Mouse (Mus musculus): ENCODE data around the gene Srrm4. TPM values are rescaled to one million over a fixed set of nuclear protein-coding genes. Genes with fewer than 3 reads are reported as not detected.

The Srrm4 gene
- polyA plus RNA-seq, 1 experiment from 2014 or later = 2.4 TPM

GRCm38 (mm10) chr5:116409689-116410590 is 181.7 kb downstream of the Srrm4 start:
- WGBS = 13% methylated on average over 16 of the region's 16 CpGs
- Histone ChIP-seq H3K27ac (ENCODE audit: low read length) (peak overlapping the region; percentile 63; the same call in 1 of the 2 replicates), H3K4me2 (replicated peaks; ENCODE audit: low read depth, low read length) (peak overlapping the region; percentile 28; the same call in 1 of the 2 replicates)

DNA sequence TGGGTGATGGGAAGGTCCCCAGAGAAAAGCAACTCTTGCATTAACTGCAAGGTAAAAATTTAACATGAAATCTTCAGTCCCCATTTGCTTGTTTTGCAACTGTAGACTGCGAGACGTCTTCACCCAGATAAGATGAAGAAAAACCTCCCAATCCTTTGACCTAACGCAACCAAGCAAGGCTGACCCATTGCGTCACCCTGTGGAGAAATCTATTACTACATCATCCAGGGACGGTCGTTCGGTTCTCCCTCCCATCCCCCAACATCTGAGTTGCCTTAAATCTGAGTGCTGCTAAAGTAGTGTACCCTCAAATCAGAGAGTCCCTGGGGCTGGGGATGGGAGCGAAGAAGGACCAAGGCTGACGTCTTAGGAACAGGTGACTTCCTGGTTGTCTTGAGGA is 182.7 kb downstream of the Srrm4 start:
- H3K9me3 ChIP-seq (ENCODE audit: control insufficient read depth, low read depth, low read length) = no peaks in the 10 kb centered on the region
- 64% methylated on average over 9 of the region's 9 CpGs for WGBS
- no peak overlapping the region for H3K4me2 ChIP-seq (replicated peaks; ENCODE audit: low read depth, low read length)
- no peak for ATAC-seq (ENCODE audit: insufficient number of reproducible peaks, insufficient read depth, low FRiP score, low read depth)
- no peak overlapping the region for H3K9ac ChIP-seq (replicated peaks; ENCODE audit: low read depth, low read length)
- no peak overlapping the region; the same call in 1 of the 2 replicates for H3K27ac ChIP-seq (ENCODE audit: low read length)
- no peak overlapping the region for H3K4me3 ChIP-seq (ENCODE audit: low read depth, low read length)
- no peaks in the 10 kb centered on the region for H3K27me3 ChIP-seq (ENCODE audit: control insufficient read depth, insufficient read depth, low read length)
- H3K4me1 ChIP-seq (ENCODE audit: control insufficient read depth, insufficient read depth, low read length) = peaks cover 7% of the 10 kb centered on the region; the same call in 1 of the 2 replicates
- H3K36me3 ChIP-seq (ENCODE audit: control insufficient read depth, insufficient read depth, low read length) = no peaks in the 10 kb centered on the region

More at GRCm38 (mm10) chr5:116409689-116410590, 181.7 kb downstream of the Srrm4 start:
- Histone ChIP-seq H3K4me1 (ENCODE audit: control insufficient read depth, insufficient read depth, low read length) (peaks cover 7% of the 10 kb centered on the region; the same call in 1 of the 2 replicates), H3K9ac (replicated peaks; ENCODE audit: low read depth, low read length) (no peak overlapping the region), H3K9me3 (ENCODE audit: control insufficient read depth, low read depth, low read length) (no peaks in the 10 kb centered on the region), H3K27me3 (ENCODE audit: control insufficient read depth, insufficient read depth, low read length) (no peaks in the 10 kb centered on the region), H3K4me3 (ENCODE audit: low read depth, low read length) (no peak overlapping the region), H3K36me3 (ENCODE audit: control insufficient read depth, insufficient read depth, low read length) (no peaks in the 10 kb centered on the region)
- 0 out of 2 replicates have a peak, but pooled peaks have one; percentile 38 for ATAC-seq (ENCODE audit: insufficient number of reproducible peaks, insufficient read depth, low FRiP score, low read depth)

GRCm38 (mm10) chr5:116407936-116408335 is 183.7 kb downstream of the Srrm4 start:
- 33% methylated on average over 6 of the region's 6 CpGs for WGBS
- Histone ChIP-seq H3K9ac (replicated peaks; ENCODE audit: low read depth, low read length) (no peak overlapping the region), H3K27me3 (ENCODE audit: control insufficient read depth, insufficient read depth, low read length) (no peaks in the 10 kb centered on the region), H3K4me1 (ENCODE audit: control insufficient read depth, insufficient read depth, low read length) (peaks cover 7% of the 10 kb centered on the region; the same call in 1 of the 2 replicates), H3K4me3 (ENCODE audit: low read depth, low read length) (no peak overlapping the region), H3K4me2 (replicated peaks; ENCODE audit: low read depth, low read length) (no peak overlapping the region), H3K36me3 (ENCODE audit: control insufficient read depth, insufficient read depth, low read length) (no peaks in the 10 kb centered on the region), H3K27ac (ENCODE audit: low read length) (peak overlapping the region; percentile 77; the same call in 1 of the 2 replicates), H3K9me3 (ENCODE audit: control insufficient read depth, low read depth, low read length) (no peaks in the 10 kb centered on the region)
- ATAC-seq (ENCODE audit: insufficient number of reproducible peaks, insufficient read depth, low FRiP score, low read depth) = 0 out of 2 replicates have a peak, but pooled peaks have one; percentile 23

DNA sequence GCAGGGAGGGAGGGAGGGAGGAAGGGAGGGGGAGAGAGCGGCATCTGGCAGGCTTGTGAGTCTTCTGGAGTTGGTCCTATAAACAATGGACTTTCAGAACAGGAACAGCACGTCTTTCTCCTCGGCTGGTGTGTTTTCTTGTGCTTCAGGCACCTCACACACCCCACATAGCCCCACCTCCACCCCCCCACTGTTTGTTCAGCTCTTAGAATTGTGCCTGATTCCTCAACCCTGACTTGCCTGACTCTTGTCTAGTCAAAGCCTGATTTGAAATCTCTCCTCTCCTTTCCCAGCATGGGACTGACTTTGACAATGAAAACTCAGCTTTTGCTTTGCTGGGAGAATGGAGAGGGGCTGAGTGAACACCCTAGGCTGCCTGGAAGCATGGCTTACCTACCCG is 184.3 kb downstream of the Srrm4 start:
- no peaks in the 10 kb centered on the region for H3K36me3 ChIP-seq (ENCODE audit: control insufficient read depth, insufficient read depth, low read length)
- H3K4me3 ChIP-seq (ENCODE audit: low read depth, low read length) = no peak overlapping the region
- H3K4me1 ChIP-seq (ENCODE audit: control insufficient read depth, insufficient read depth, low read length) = peaks cover 7% of the 10 kb centered on the region; the same call in 1 of the 2 replicates
- ATAC-seq (ENCODE audit: insufficient number of reproducible peaks, insufficient read depth, low FRiP score, low read depth) = no peak; the same call in 1 of the 2 replicates
- H3K4me2 ChIP-seq (replicated peaks; ENCODE audit: low read depth, low read length) = no peak overlapping the region
- WGBS = 21% methylated on average over 4 of the region's 4 CpGs
- no peaks in the 10 kb centered on the region for H3K9me3 ChIP-seq (ENCODE audit: control insufficient read depth, low read depth, low read length)
- no peaks in the 10 kb centered on the region for H3K27me3 ChIP-seq (ENCODE audit: control insufficient read depth, insufficient read depth, low read length)
- H3K27ac ChIP-seq (ENCODE audit: low read length) = peak overlapping the region; percentile 77; the same call in 1 of the 2 replicates
- no peak overlapping the region for H3K9ac ChIP-seq (replicated peaks; ENCODE audit: low read depth, low read length)

DNA sequence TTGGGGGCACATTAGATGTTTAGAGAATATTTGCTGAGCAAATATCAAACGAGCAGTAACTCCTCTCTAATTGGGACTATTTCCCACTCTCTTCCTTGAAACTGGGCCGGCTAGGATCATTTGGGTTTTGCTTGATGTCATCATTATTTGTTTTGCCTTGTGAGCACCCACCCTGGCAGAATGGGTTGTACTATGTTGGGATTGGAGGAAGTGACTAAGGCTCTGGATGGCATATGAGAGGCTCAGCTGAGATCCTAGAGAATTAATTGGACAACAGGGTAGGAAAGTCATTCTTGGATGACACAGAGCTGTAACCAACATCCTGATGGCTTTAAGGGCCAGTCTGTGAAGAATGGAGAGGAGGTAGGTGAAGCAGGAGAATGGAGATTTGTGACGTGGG is 185.1 kb downstream of the Srrm4 start:
- no peak overlapping the region for H3K9ac ChIP-seq (replicated peaks; ENCODE audit: low read depth, low read length)
- 62% methylated on average over 3 of the region's 3 CpGs for WGBS
- peaks cover 7% of the 10 kb centered on the region; the same call in 1 of the 2 replicates for H3K4me1 ChIP-seq (ENCODE audit: control insufficient read depth, insufficient read depth, low read length)
- no peak overlapping the region for H3K27ac ChIP-seq (ENCODE audit: low read length)
- H3K9me3 ChIP-seq (ENCODE audit: control insufficient read depth, low read depth, low read length) = no peaks in the 10 kb centered on the region
- ATAC-seq (ENCODE audit: insufficient number of reproducible peaks, insufficient read depth, low FRiP score, low read depth) = no peak
- no peak overlapping the region for H3K4me3 ChIP-seq (ENCODE audit: low read depth, low read length)
- no peaks in the 10 kb centered on the region for H3K27me3 ChIP-seq (ENCODE audit: control insufficient read depth, insufficient read depth, low read length)
- no peak overlapping the region for H3K4me2 ChIP-seq (replicated peaks; ENCODE audit: low read depth, low read length)
- H3K36me3 ChIP-seq (ENCODE audit: control insufficient read depth, insufficient read depth, low read length) = no peaks in the 10 kb centered on the region

DNA sequence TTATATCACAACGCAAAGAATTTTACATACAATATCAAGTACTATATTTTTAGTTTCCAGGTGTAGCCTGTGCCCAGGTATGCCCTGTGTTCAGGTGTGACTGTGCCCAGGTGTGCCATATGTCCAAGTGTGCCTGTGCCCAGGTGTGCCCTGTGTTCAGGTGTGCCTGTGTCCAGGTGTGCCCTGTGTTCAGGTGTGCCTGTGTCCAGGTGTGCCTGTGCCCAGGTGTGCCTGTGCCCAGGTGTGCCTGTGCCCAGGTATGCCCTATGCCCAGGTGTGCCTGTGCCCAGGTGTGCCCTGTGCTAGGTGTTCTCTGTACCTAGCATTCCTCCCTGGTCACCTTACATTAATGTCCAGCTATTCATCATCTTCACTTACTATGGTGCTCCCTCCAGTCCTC is 185.7 kb downstream of the Srrm4 start:
- no peak overlapping the region for H3K4me3 ChIP-seq (ENCODE audit: low read depth, low read length)
- no peak for ATAC-seq (ENCODE audit: insufficient number of reproducible peaks, insufficient read depth, low FRiP score, low read depth)
- H3K27me3 ChIP-seq (ENCODE audit: control insufficient read depth, insufficient read depth, low read length) = no peaks in the 10 kb centered on the region
- H3K4me2 ChIP-seq (replicated peaks; ENCODE audit: low read depth, low read length) = no peak overlapping the region
- H3K27ac ChIP-seq (ENCODE audit: low read length) = no peak overlapping the region
- peaks cover 7% of the 10 kb centered on the region; the same call in 1 of the 2 replicates for H3K4me1 ChIP-seq (ENCODE audit: control insufficient read depth, insufficient read depth, low read length)
- no peak overlapping the region for H3K9ac ChIP-seq (replicated peaks; ENCODE audit: low read depth, low read length)
- H3K9me3 ChIP-seq (ENCODE audit: control insufficient read depth, low read depth, low read length) = no peaks in the 10 kb centered on the region
- H3K36me3 ChIP-seq (ENCODE audit: control insufficient read depth, insufficient read depth, low read length) = no peaks in the 10 kb centered on the region
- 97% methylated on average over 1 of the region's 1 CpGs for WGBS

- H3K36me3 ChIP-seq (ENCODE audit: control insufficient read depth, insufficient read depth, low read length) = no peaks in the 10 kb centered on the region
- H3K27ac ChIP-seq (ENCODE audit: low read length) = no peak overlapping the region
- H3K4me3 ChIP-seq (ENCODE audit: low read depth, low read length) = no peak overlapping the region
- H3K9me3 ChIP-seq (ENCODE audit: control insufficient read depth, low read depth, low read length) = no peaks in the 10 kb centered on the region
- no peak for ATAC-seq (ENCODE audit: insufficient number of reproducible peaks, insufficient read depth, low FRiP score, low read depth)
- no peak overlapping the region for H3K9ac ChIP-seq (replicated peaks; ENCODE audit: low read depth, low read length)
- no peaks in the 10 kb centered on the region; the same call in 1 of the 2 replicates for H3K4me1 ChIP-seq (ENCODE audit: control insufficient read depth, insufficient read depth, low read length)
- no peak overlapping the region for H3K4me2 ChIP-seq (replicated peaks; ENCODE audit: low read depth, low read length)
- H3K27me3 ChIP-seq (ENCODE audit: control insufficient read depth, insufficient read depth, low read length) = no peaks in the 10 kb centered on the region
- WGBS = 85% methylated on average over 2 of the region's 2 CpGs
Observed at GRCm38 (mm10) chr5:116404063-116404462, 187.6 kb downstream of the Srrm4 start.

GRCm38 (mm10) chr5:116400801-116401200 is 190.8 kb downstream of the Srrm4 start:
- H3K4me2 ChIP-seq (replicated peaks; ENCODE audit: low read depth, low read length) = no peak overlapping the region
- H3K9ac ChIP-seq (replicated peaks; ENCODE audit: low read depth, low read length) = no peak overlapping the region
- no peak for ATAC-seq (ENCODE audit: insufficient number of reproducible peaks, insufficient read depth, low FRiP score, low read depth)
- no peak overlapping the region for H3K4me3 ChIP-seq (ENCODE audit: low read depth, low read length)
- no peaks in the 10 kb centered on the region for H3K4me1 ChIP-seq (ENCODE audit: control insufficient read depth, insufficient read depth, low read length)
- no peaks in the 10 kb centered on the region for H3K9me3 ChIP-seq (ENCODE audit: control insufficient read depth, low read depth, low read length)
- 71% methylated on average over 3 of the region's 3 CpGs for WGBS
- no peaks in the 10 kb centered on the region for H3K36me3 ChIP-seq (ENCODE audit: control insufficient read depth, insufficient read depth, low read length)
- no peak overlapping the region for H3K27ac ChIP-seq (ENCODE audit: low read length)
- no peaks in the 10 kb centered on the region for H3K27me3 ChIP-seq (ENCODE audit: control insufficient read depth, insufficient read depth, low read length)

Measured in stomach, embryonic 14.5 days (tissue).